Mouse (Mus musculus) stomach, embryonic 15.5 days (tissue): Measurements from ENCODE around the gene Kif5c. TPM values are rescaled to one million over a fixed set of nuclear protein-coding genes. Genes with fewer than 3 reads are reported as not detected.

Source experiments
- ATAC-seq: fragments of 200-750 bp; cut with Nextera tagmentation; 2 replicates; pipeline ENCODE4 v1.8.0; 2017; ENCODE audit warnings: low read depth, moderate number of reproducible peaks, moderate TSS enrichment; ENCODE audit not compliant: insufficient read depth, low FRiP score
- H3K27ac ChIP-seq: fragments of 300-500 bp; sonication (generic); 2 replicates; pipeline ENCODE4 v1.5.1; 2015; ENCODE audit warnings: mild to moderate bottlenecking, inconsistent platforms
- H3K27me3 ChIP-seq: fragments of 300-500 bp; sonication (generic); replicated peaks from 2 replicates; pipeline ENCODE4 v1.6.1; 2015; ENCODE audit warnings: inconsistent platforms
- H3K36me3 ChIP-seq: fragments of 300-500 bp; sonication (generic); 2 replicates; pipeline ENCODE4 v1.6.1; 2015; ENCODE audit warnings: inconsistent platforms
- H3K4me1 ChIP-seq: fragments of 300-500 bp; sonication (generic); 2 replicates; pipeline ENCODE4 v1.6.1; 2015; ENCODE audit warnings: inconsistent platforms
- H3K4me2 ChIP-seq: fragments of 300-500 bp; sonication (generic); 2 replicates; pipeline ENCODE4 v1.6.1; 2015; ENCODE audit warnings: mild to moderate bottlenecking, inconsistent platforms
- H3K4me3 ChIP-seq: fragments of 300-500 bp; sonication (generic); replicated peaks from 2 replicates; pipeline ENCODE4 v1.5.1; 2015; ENCODE audit warnings: inconsistent platforms
- H3K9ac ChIP-seq: fragments of 300-500 bp; sonication (generic); 2 replicates; pipeline ENCODE4 v1.6.1; 2015; ENCODE audit warnings: inconsistent platforms
- H3K9me3 ChIP-seq: fragments of 300-500 bp; sonication (generic); 2 replicates; pipeline ENCODE4 v1.6.1; 2016; ENCODE audit warnings: inconsistent platforms
- WGBS: fragments of 180-500 bp; shearing (Covaris S2); methylation state at CpG from one replicate; pipeline ENCODE4 v1.1.7; 2015; 5-methylcytosine and 5-hydroxymethylcytosine counted together
- polyA plus RNA-seq: library from polyadenylated mRNA; unstranded; fragments of >200 nt; fragmentation: Nextera tagmentation; extraction: Ambion mirVana; gene quantifications from 2 replicates; pipeline ENCODE4 v1.2.1, GENCODE M21; 2015

Gene Kif5c
- polyA plus RNA-seq, 1 experiment from 2014 or later = 7.1 TPM

- H3K4me2 ChIP-seq = no peak overlapping the region
- H3K4me3 ChIP-seq = no peak overlapping the region
- 59% methylated on average over 7 of the region's 7 CpGs for WGBS
- no peaks in the 10 kb centered on the region for H3K27me3 ChIP-seq
- H3K9ac ChIP-seq = no peak overlapping the region
- H3K4me1 ChIP-seq = no peaks in the 10 kb centered on the region
- H3K36me3 ChIP-seq = no peaks in the 10 kb centered on the region
- no peaks in the 10 kb centered on the region for H3K9me3 ChIP-seq
- no peak overlapping the region for H3K27ac ChIP-seq
- no peak for ATAC-seq
These were observed 59.3 kb downstream of the Kif5c start for GRCm38 (mm10) chr2:49678386-49678785.

DNA sequence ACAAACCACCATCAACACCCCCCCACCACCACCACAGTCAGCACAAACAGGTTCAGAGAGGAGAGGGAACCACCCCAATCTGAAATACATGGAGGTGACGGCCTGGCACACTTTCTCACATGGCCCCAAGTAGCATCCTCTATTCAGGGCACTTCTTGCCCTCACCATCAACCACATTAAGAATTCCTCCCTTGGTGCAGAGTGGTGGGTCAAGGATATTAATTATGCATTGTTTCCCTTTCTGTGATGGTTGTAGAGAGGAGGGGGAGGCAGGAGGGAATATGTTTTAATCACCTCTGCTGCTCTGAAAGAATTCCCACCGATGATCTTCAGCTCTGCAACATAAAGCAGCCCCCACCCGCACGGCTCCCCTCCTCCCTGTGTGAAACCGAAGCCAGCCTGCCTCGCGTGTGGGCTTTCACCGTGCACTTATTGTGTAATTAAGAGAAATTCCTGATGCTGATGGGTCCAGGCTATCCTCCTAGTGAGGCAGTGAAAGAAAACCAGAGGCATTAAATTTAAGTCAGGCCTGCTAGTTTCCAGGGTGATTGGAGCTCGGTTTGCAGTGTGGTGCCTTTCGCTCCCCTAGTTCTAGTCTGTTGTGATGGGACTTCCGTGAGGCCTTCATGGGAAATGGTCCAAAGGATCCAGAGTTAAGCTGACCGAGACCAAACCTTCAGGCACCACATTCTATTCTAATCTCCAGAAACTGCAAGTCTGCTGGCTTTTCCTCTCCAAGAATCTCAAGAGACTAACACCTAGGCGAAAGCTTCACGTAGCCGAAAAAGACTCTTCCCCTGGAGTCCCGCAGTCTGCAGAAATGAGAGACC is 60.3 kb downstream of the Kif5c start:
- WGBS = 77% methylated on average over 16 of the region's 16 CpGs
- no peaks in the 10 kb centered on the region for H3K27me3 ChIP-seq
- no peaks in the 10 kb centered on the region for H3K4me1 ChIP-seq
- H3K9ac ChIP-seq = no peak overlapping the region
- H3K36me3 ChIP-seq = no peaks in the 10 kb centered on the region
- no peak overlapping the region for H3K4me3 ChIP-seq
- no peaks in the 10 kb centered on the region for H3K9me3 ChIP-seq
- H3K4me2 ChIP-seq = no peak overlapping the region
- H3K27ac ChIP-seq = no peak overlapping the region
- ATAC-seq = no peak

DNA sequence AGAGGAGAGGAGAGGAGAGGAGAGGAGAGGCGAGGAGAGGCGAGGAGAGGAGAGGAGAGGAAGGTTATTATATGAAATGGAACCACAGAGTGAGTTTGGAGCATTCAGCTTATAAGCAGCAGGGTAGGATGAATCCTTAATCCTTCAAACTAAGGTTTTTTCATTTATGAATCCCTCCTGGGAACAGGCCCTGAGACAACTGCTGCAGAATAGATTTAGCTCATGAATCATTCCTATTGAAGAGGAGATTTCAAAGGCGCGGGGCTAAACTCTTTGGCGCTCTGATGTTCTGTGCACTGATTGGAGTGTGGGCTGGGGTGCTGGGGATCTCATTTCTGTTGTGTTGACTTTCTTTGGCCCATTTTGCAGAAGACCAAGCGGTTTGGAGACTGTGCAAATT is 63.7 kb downstream of the Kif5c start:
- Histone ChIP-seq H3K27ac (no peak overlapping the region), H3K9me3 (no peaks in the 10 kb centered on the region), H3K4me3 (no peak overlapping the region), H3K9ac (no peak overlapping the region), H3K36me3 (no peaks in the 10 kb centered on the region), H3K4me2 (no peak overlapping the region), H3K4me1 (no peaks in the 10 kb centered on the region), H3K27me3 (no peaks in the 10 kb centered on the region)
- 92% methylated on average over 6 of the region's 6 CpGs for WGBS
- no peak for ATAC-seq

DNA sequence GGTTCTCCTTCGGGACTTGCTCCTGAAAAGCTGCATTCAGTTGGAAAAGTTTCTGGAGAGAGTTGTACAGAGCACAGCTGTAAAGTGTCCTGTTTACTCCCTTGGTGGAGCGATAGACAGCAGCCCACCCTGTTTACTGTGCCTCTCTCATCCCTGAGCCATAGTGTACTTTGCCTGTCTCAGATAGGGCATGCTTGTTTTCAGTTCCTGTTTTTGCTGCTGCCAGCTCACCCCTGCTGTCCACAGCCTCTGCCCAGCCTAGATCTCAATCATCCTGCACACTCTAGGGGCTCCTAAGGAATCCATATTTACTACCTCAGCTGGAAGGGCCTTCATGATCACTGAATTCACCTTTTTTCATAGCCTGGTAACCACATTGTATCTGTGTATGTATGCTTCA is 65.7 kb downstream of the Kif5c start:
- H3K27me3 ChIP-seq = no peaks in the 10 kb centered on the region
- H3K4me3 ChIP-seq = no peak overlapping the region
- no peaks in the 10 kb centered on the region for H3K9me3 ChIP-seq
- no peaks in the 10 kb centered on the region for H3K4me1 ChIP-seq
- 79% methylated on average over 2 of the region's 2 CpGs for WGBS
- no peaks in the 10 kb centered on the region for H3K36me3 ChIP-seq
- H3K4me2 ChIP-seq = no peak overlapping the region
- no peak for ATAC-seq
- no peak overlapping the region for H3K27ac ChIP-seq
- H3K9ac ChIP-seq = no peak overlapping the region

GRCm38 (mm10) chr2:49690421-49690826 is 71.3 kb downstream of the Kif5c start:
- Histone ChIP-seq H3K36me3 (no peaks in the 10 kb centered on the region), H3K9ac (no peak overlapping the region), H3K27ac (no peak overlapping the region), H3K9me3 (no peaks in the 10 kb centered on the region), H3K4me1 (no peaks in the 10 kb centered on the region), H3K27me3 (no peaks in the 10 kb centered on the region), H3K4me3 (no peak overlapping the region), H3K4me2 (no peak overlapping the region)
- WGBS = 80% methylated on average over 9 of the region's 9 CpGs
- no peak for ATAC-seq

- WGBS = 76% methylated on average over 5 of the region's 5 CpGs
- H3K4me1 ChIP-seq = no peaks in the 10 kb centered on the region
- no peak overlapping the region for H3K4me2 ChIP-seq
- H3K27ac ChIP-seq = no peak overlapping the region
- no peak for ATAC-seq
- no peaks in the 10 kb centered on the region for H3K27me3 ChIP-seq
- H3K9me3 ChIP-seq = no peaks in the 10 kb centered on the region
- H3K4me3 ChIP-seq = no peak overlapping the region
- H3K9ac ChIP-seq = no peak overlapping the region
- H3K36me3 ChIP-seq = no peaks in the 10 kb centered on the region
These were observed 72.3 kb downstream of the Kif5c start for GRCm38 (mm10) chr2:49691441-49691840.

DNA sequence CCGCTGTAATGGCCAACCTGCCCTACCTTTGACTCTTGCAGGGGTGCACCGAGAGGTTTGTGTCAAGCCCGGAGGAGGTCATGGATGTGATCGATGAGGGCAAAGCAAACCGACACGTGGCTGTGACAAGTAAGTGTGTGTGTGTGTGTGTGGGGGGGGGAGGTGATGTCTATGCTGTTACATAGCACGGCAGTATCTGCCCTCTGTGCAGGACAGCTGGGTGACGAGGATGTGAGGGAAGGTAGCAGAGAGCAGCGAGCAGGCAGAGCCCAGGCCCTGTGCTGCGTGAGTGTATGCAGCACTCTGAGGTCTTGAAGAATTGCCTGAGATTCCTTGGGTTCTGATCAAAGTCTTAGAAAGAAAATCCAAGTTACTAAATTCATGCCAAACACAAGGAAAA is 75.6 kb downstream of the Kif5c start:
- H3K27me3 ChIP-seq = no peaks in the 10 kb centered on the region
- H3K4me3 ChIP-seq = no peak overlapping the region
- H3K27ac ChIP-seq = no peak overlapping the region
- H3K4me2 ChIP-seq = no peak overlapping the region
- no peak overlapping the region for H3K9ac ChIP-seq
- ATAC-seq = no peak
- no peaks in the 10 kb centered on the region for H3K36me3 ChIP-seq
- H3K9me3 ChIP-seq = no peaks in the 10 kb centered on the region
- no peaks in the 10 kb centered on the region for H3K4me1 ChIP-seq
- WGBS = 62% methylated on average over 10 of the region's 10 CpGs

DNA sequence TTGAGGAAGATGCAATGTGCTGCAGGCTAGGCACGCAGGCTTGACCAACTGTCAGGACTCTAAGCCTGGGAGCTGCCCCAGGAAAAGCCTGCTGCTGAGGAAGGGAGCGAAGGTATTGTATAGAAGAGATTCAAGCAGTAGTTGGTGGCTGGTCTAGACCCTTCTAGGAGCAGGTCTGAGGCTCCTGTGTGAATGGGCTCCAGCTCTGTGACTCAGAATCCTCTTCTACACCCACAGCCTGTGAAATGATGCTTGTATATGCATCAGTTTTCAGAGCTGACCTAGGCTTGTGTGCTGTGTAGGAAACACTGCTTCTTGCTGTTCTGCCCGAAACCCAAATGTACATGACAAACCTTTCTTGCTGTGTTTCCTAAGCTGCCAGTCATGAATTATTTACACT is 76.4 kb downstream of the Kif5c start:
- no peak overlapping the region for H3K27ac ChIP-seq
- no peaks in the 10 kb centered on the region for H3K27me3 ChIP-seq
- H3K4me3 ChIP-seq = no peak overlapping the region
- 82% methylated on average over 3 of the region's 3 CpGs for WGBS
- no peak for ATAC-seq
- no peaks in the 10 kb centered on the region for H3K9me3 ChIP-seq
- no peaks in the 10 kb centered on the region for H3K36me3 ChIP-seq
- H3K4me2 ChIP-seq = no peak overlapping the region
- no peaks in the 10 kb centered on the region for H3K4me1 ChIP-seq
- no peak overlapping the region for H3K9ac ChIP-seq

DNA sequence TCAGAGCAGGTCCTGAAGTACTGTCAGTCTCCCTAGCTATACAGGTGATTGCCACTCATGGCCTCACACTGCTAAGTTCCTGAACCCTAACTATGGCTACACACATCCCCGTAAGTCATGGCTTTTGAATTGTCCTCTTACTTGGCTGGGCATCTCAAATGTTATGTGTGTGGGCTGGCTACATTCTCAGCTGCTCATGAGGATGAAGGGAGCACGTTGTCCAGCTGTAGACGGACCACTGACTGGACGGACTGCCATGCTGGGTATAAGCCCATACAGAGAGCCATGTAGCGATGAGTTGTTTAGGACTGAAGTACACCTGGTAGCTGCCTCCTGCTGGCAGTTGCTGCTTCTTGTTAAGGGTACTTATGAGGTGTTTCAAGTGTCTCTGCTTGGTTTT is 79.8 kb downstream of the Kif5c start:
- H3K9ac ChIP-seq = no peak overlapping the region
- H3K9me3 ChIP-seq = no peaks in the 10 kb centered on the region
- no peak overlapping the region for H3K4me2 ChIP-seq
- H3K36me3 ChIP-seq = no peaks in the 10 kb centered on the region
- H3K27ac ChIP-seq = no peak overlapping the region
- 89% methylated on average over 5 of the region's 5 CpGs for WGBS
- no peaks in the 10 kb centered on the region for H3K27me3 ChIP-seq
- H3K4me3 ChIP-seq = no peak overlapping the region
- no peaks in the 10 kb centered on the region for H3K4me1 ChIP-seq
- no peak for ATAC-seq

- 88% methylated on average over 22 of the region's 22 CpGs for WGBS
- no peak overlapping the region for H3K27ac ChIP-seq
- ATAC-seq = no peak
These were observed 81.3 kb downstream of the Kif5c start for GRCm38 (mm10) chr2:49700176-49700971.

GRCm38 (mm10) chr2:49710223-49710622 is 91.1 kb downstream of the Kif5c start:
- H3K36me3 ChIP-seq = no peaks in the 10 kb centered on the region
- no peak for ATAC-seq
- 87% methylated on average over 3 of the region's 3 CpGs for WGBS

More at GRCm38 (mm10) chr2:49700176-49700971, 81.3 kb downstream of the Kif5c start:
- no peaks in the 10 kb centered on the region for H3K36me3 ChIP-seq
- H3K4me3 ChIP-seq = no peak overlapping the region
- no peak overlapping the region for H3K9ac ChIP-seq
- H3K4me2 ChIP-seq = no peak overlapping the region
- no peaks in the 10 kb centered on the region for H3K27me3 ChIP-seq
- H3K4me1 ChIP-seq = no peaks in the 10 kb centered on the region
- H3K9me3 ChIP-seq = no peaks in the 10 kb centered on the region

GRCm38 (mm10) chr2:49711693-49712092 is 92.6 kb downstream of the Kif5c start:
- H3K9me3 ChIP-seq = no peaks in the 10 kb centered on the region
- 80% methylated on average over 6 of the region's 6 CpGs for WGBS
- no peak overlapping the region for H3K4me3 ChIP-seq
- H3K27ac ChIP-seq = no peak overlapping the region
- H3K36me3 ChIP-seq = no peaks in the 10 kb centered on the region
- no peak for ATAC-seq
- no peak overlapping the region for H3K9ac ChIP-seq
- no peaks in the 10 kb centered on the region for H3K4me1 ChIP-seq
- no peak overlapping the region for H3K4me2 ChIP-seq
- no peaks in the 10 kb centered on the region for H3K27me3 ChIP-seq

More at GRCm38 (mm10) chr2:49710223-49710622, 91.1 kb downstream of the Kif5c start:
- H3K9ac ChIP-seq = no peak overlapping the region
- no peaks in the 10 kb centered on the region for H3K27me3 ChIP-seq
- no peak overlapping the region for H3K27ac ChIP-seq
- H3K4me1 ChIP-seq = no peaks in the 10 kb centered on the region
- H3K4me2 ChIP-seq = no peak overlapping the region
- H3K9me3 ChIP-seq = no peaks in the 10 kb centered on the region
- H3K4me3 ChIP-seq = no peak overlapping the region
